Mouse (Mus musculus): ENCODE measurements at regions not wholly inside any gene's neighbourhood (a gene's known extent, or its start where the extent isn't known, plus 50 kb on each side); places are given as distances from the start of the nearest gene placed in this dataset.

- no peak for DNase-seq (ENCODE audit: low spot score in 2 of 2)
These were observed 109.9 kb upstream of the Rxfp2 start for GRCm38 (mm10) chr5:149908376-149909078.

- no peak for DNase-seq (ENCODE audit: low spot score in 2 of 2)
These were observed 109.3 kb upstream of the Rxfp2 start for GRCm38 (mm10) chr5:149909108-149909739.

GRCm38 (mm10) chr5:149909971-149910370, 108.5 kb upstream of the Rxfp2 start:
- no peak for DNase-seq (ENCODE audit: low spot score in 2 of 2)

- no peak for DNase-seq (ENCODE audit: low spot score in 2 of 2)
These were observed 106.5 kb upstream of the Rxfp2 start for GRCm38 (mm10) chr5:149911968-149912367.

GRCm38 (mm10) chr5:149915761-149916160, 102.7 kb upstream of the Rxfp2 start:
- DNase-seq (ENCODE audit: low spot score in 2 of 2): no peak

- DNase-seq (ENCODE audit: low spot score in 2 of 2): no peak
These were observed 101.1 kb upstream of the Rxfp2 start for GRCm38 (mm10) chr5:149917374-149917773.

- DNase-seq (ENCODE audit: low spot score in 2 of 2): no peak
These were observed 99.4 kb upstream of the Rxfp2 start for GRCm38 (mm10) chr5:149919097-149919496.

- no peak for DNase-seq (ENCODE audit: low spot score in 2 of 2)
These were observed 98.1 kb upstream of the Rxfp2 start for GRCm38 (mm10) chr5:149920326-149920725.

- no peak for DNase-seq (ENCODE audit: low spot score in 2 of 2)
These were observed 94.0 kb upstream of the Rxfp2 start for GRCm38 (mm10) chr5:149924501-149924900.

- DNase-seq (ENCODE audit: low spot score in 2 of 2): no peak
These were observed 91.7 kb upstream of the Rxfp2 start for GRCm38 (mm10) chr5:149926786-149927185.

GRCm38 (mm10) chr5:149931574-149932161, 86.8 kb upstream of the Rxfp2 start:
- DNase-seq (ENCODE audit: low spot score in 2 of 2): no peak

GRCm38 (mm10) chr5:149932220-149932619, 86.3 kb upstream of the Rxfp2 start:
- no peak for DNase-seq (ENCODE audit: low spot score in 2 of 2)

- DNase-seq (ENCODE audit: low spot score in 2 of 2): no peak
These were observed 72.8 kb upstream of the Rxfp2 start for GRCm38 (mm10) chr5:149945651-149946050.

GRCm38 (mm10) chr5:149947491-149947890, 71.0 kb upstream of the Rxfp2 start:
- DNase-seq (ENCODE audit: low spot score in 2 of 2): no peak

- no peak for DNase-seq (ENCODE audit: low spot score in 2 of 2)
These were observed 61.5 kb upstream of the Rxfp2 start for GRCm38 (mm10) chr5:149956931-149957330.

GRCm38 (mm10) chr5:149961178-149961577, 57.3 kb upstream of the Rxfp2 start:
- no peak for DNase-seq (ENCODE audit: low spot score in 2 of 2)

- no peak for DNase-seq (ENCODE audit: low spot score in 2 of 2)
These were observed 53.7 kb upstream of the Rxfp2 start for GRCm38 (mm10) chr5:149964748-149965147.

Data from frontal cortex, postnatal 25 days (tissue).